Mouse (Mus musculus): ENCODE results near the gene Mcts1. TPM values are rescaled to one million over a fixed set of nuclear protein-coding genes. Genes with fewer than 3 reads are reported as not detected.

The Mcts1 gene
- polyA plus RNA-seq, 1 experiment from 2014 or later: 81.7 TPM

DNA sequence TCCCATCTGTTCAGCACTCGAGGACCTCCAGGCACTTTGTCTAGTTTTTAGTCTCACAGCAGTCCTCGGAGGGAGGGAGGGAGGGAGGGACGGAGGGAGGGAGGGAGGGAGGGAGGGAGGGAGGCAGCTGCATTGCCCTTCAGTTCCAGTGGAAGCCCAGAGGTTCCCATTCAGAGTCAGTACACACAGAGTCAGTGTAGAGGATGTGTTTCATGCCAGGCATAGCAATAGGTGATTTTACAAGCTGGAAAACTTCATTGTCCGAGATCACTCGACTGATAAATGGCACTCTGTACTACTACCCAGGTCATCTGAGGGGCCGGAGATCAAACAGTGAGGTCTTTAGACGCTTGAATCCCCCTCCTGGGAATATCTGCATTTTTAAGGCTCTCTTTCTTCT is 50.8 kb downstream of the Mcts1 start:
- H3K4me1 ChIP-seq (ENCODE audit: insufficient read depth, low read length): no peaks in the 10 kb centered on the region
- 39% methylated on average over 5 of the region's 7 CpGs for WGBS
- H3K9me3 ChIP-seq (ENCODE audit: low read length): peaks cover 7% of the 10 kb centered on the region; the same call in 1 of the 2 replicates
- no peak overlapping the region for H3K4me3 ChIP-seq (ENCODE audit: low read length)
- no peak overlapping the region for H3K4me2 ChIP-seq (replicated peaks; ENCODE audit: low read depth, low read length)
- H3K9ac ChIP-seq (replicated peaks; ENCODE audit: low read length): no peak overlapping the region
- no peak overlapping the region for H3K27ac ChIP-seq (ENCODE audit: low read length)
- H3K36me3 ChIP-seq (ENCODE audit: insufficient read depth, low read length): no peaks in the 10 kb centered on the region
- ATAC-seq (ENCODE audit: low FRiP score, low TSS enrichment): peak; percentile 51
- no peaks in the 10 kb centered on the region for H3K27me3 ChIP-seq (ENCODE audit: insufficient read depth, low read length)

- no peak overlapping the region for H3K27ac ChIP-seq (ENCODE audit: low read length)
- 67% methylated on average over 1 of the region's 1 CpGs for WGBS
- no peak overlapping the region for H3K9ac ChIP-seq (replicated peaks; ENCODE audit: low read length)
- ATAC-seq (ENCODE audit: low FRiP score, low TSS enrichment): no peak
- no peak overlapping the region for H3K4me2 ChIP-seq (replicated peaks; ENCODE audit: low read depth, low read length)
- no peaks in the 10 kb centered on the region for H3K4me1 ChIP-seq (ENCODE audit: insufficient read depth, low read length)
- H3K27me3 ChIP-seq (ENCODE audit: insufficient read depth, low read length): no peaks in the 10 kb centered on the region
- peaks cover 7% of the 10 kb centered on the region; the same call in 1 of the 2 replicates for H3K9me3 ChIP-seq (ENCODE audit: low read length)
- no peaks in the 10 kb centered on the region for H3K36me3 ChIP-seq (ENCODE audit: insufficient read depth, low read length)
- no peak overlapping the region for H3K4me3 ChIP-seq (ENCODE audit: low read length)
These were observed 52.8 kb downstream of the Mcts1 start for GRCm38 (mm10) chrX:38653181-38653580.

- no peak overlapping the region for H3K27ac ChIP-seq (ENCODE audit: low read length)
- H3K4me3 ChIP-seq (ENCODE audit: low read length): no peak overlapping the region
- H3K9me3 ChIP-seq (ENCODE audit: low read length): peaks cover 7% of the 10 kb centered on the region; the same call in 1 of the 2 replicates
- no peak overlapping the region for H3K4me2 ChIP-seq (replicated peaks; ENCODE audit: low read depth, low read length)
- H3K4me1 ChIP-seq (ENCODE audit: insufficient read depth, low read length): no peaks in the 10 kb centered on the region
- no peaks in the 10 kb centered on the region for H3K27me3 ChIP-seq (ENCODE audit: insufficient read depth, low read length)
- H3K9ac ChIP-seq (replicated peaks; ENCODE audit: low read length): no peak overlapping the region
- no peak for ATAC-seq (ENCODE audit: low FRiP score, low TSS enrichment)
- 91% methylated on average over 5 of the region's 5 CpGs for WGBS
- H3K36me3 ChIP-seq (ENCODE audit: insufficient read depth, low read length): no peaks in the 10 kb centered on the region
These were observed 54.3 kb downstream of the Mcts1 start for GRCm38 (mm10) chrX:38654681-38655080.

- ATAC-seq (ENCODE audit: low FRiP score, low TSS enrichment): no peak
- Histone ChIP-seq H3K27me3 (ENCODE audit: insufficient read depth, low read length) (no peaks in the 10 kb centered on the region), H3K27ac (ENCODE audit: low read length) (no peak overlapping the region), H3K4me3 (ENCODE audit: low read length) (no peak overlapping the region), H3K9me3 (ENCODE audit: low read length) (peaks cover 7% of the 10 kb centered on the region; the same call in 1 of the 2 replicates), H3K4me1 (ENCODE audit: insufficient read depth, low read length) (no peaks in the 10 kb centered on the region), H3K4me2 (replicated peaks; ENCODE audit: low read depth, low read length) (no peak overlapping the region), H3K36me3 (ENCODE audit: insufficient read depth, low read length) (no peaks in the 10 kb centered on the region), H3K9ac (replicated peaks; ENCODE audit: low read length) (no peak overlapping the region)
- 54% methylated on average over 4 of the region's 4 CpGs for WGBS
These were observed 56.0 kb downstream of the Mcts1 start for GRCm38 (mm10) chrX:38656206-38656883.

Other genes starting within 250 kb of the Mcts1 start
- gene Lamp2, start 144.1 kb upstream of the Mcts1 start, polyA plus RNA-seq (2015; fragmentation: Nextera tagmentation; extraction: Ambion mirVana): 187 and 188 TPM in 2 replicates
- 29.1 and 31.3 TPM in 2 replicates for gene Cul4b, start 24.4 kb upstream of the Mcts1 start, polyA plus RNA-seq (2015; fragmentation: Nextera tagmentation; extraction: Ambion mirVana)
- 36.4 and 37.3 TPM in 2 replicates for gene C1galt1c1, start 34.5 kb downstream of the Mcts1 start, polyA plus RNA-seq (2015; fragmentation: Nextera tagmentation; extraction: Ambion mirVana)
- gene 6030498E09Rik, start 172.1 kb downstream of the Mcts1 start, polyA plus RNA-seq (2015; fragmentation: Nextera tagmentation; extraction: Ambion mirVana): not detected in 2 replicates

Measured in kidney, embryonic 16.5 days (tissue).